In the genomic region with DNA sequence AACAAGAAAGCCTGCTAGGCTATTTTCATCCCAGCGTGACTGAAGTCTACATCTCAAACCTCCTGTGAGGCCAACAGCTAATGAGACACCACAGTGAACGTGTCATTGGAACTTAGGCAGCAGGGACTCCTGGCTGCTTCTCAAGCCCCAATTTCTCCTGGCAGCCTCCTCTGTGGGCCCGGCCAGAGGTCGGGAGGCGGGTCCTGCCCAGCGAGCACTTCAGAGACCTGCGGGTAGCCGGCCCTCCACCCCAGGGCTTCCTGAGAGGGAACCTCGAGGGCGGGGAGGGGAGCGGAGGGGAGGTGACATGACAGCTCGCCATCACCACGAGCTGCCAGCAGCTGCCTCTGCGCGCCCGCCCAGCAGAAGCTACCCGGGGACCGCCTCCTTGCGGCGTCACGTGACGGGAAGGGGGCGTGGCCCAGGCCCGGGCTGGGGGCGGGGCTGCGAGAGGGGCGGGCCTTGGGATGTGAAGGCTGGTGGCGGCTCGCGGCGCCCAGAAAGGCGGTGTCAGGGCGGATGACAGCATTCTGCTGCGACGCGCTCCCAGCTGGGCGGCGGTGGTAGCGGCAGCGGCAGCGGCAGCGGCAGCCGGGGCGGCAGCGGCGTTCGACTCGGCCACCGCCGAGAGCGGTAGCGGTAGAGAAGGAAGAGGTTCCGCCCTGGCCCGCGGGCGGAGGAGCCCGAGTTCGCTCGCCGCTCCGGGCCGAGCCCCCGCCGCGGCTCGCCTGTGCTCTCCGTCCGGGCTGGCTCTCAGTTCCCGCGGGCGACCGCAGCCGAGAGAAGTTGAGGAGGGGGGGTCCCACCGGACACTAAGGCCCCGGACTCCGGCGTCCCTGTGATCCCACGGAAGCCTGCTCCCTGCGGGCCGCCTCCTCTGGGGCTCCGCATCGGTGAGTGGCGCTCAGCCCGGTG, we compare ENCODE assay signal across 7 mouse cellular contexts. TPM values are rescaled to one million over a fixed set of nuclear protein-coding genes. Genes with fewer than 3 reads are reported as not detected.
DNase-seq lines count a peak whose midpoint lies in the region; ATAC-seq and TF ChIP-seq lines count a peak whose summit lies in the region.

A gene (plus strand): TSS at position 449 of the 915 bp plus-strand sequence.

- H3K4me1 ChIP-seq in embryonic facial prominence, embryonic 11.5 days (ENCODE audit: control insufficient read depth, insufficient read depth, low read length) = no peaks in the 10 kb centered on the region
- peaks cover 4% of the 10 kb centered on the region; the same call in 1 of the 2 replicates for H3K4me1 ChIP-seq in kidney, adult 2 months (ENCODE audit: control insufficient read depth, insufficient read depth, low read length)
- peaks cover 3% of the 10 kb centered on the region for H3K4me1 ChIP-seq in limb, embryonic 12.5 days (replicated peaks)
- H3K4me1 ChIP-seq in midbrain, embryonic 15.5 days = peaks cover 16% of the 10 kb centered on the region
- H3K4me1 ChIP-seq in spleen, adult 2 months (ENCODE audit: control insufficient read depth, insufficient read depth, insufficient read length) = peaks cover 11% of the 10 kb centered on the region; the same call in 1 of the 2 replicates

- ATAC-seq in embryonic facial prominence, embryonic 11.5 days (replicated peaks; ENCODE audit: insufficient number of reproducible peaks, low FRiP score, low TSS enrichment, low read depth) = peak; percentile 96
- ATAC-seq in limb, embryonic 12.5 days (ENCODE audit: insufficient number of reproducible peaks, insufficient read depth, low FRiP score, low TSS enrichment, low read depth) = peak; percentile 92
- peak; percentile 95 for ATAC-seq in midbrain, embryonic 15.5 days (replicated peaks)

- no peaks in the 10 kb centered on the region for H3K27me3 ChIP-seq in embryonic facial prominence, embryonic 11.5 days (ENCODE audit: control insufficient read depth, insufficient read depth, low read length)
- H3K27me3 ChIP-seq in kidney, adult 2 months (replicated peaks; ENCODE audit: control insufficient read depth, insufficient read depth, low read length) = no peaks in the 10 kb centered on the region
- no peaks in the 10 kb centered on the region for H3K27me3 ChIP-seq in limb, embryonic 12.5 days
- no peaks in the 10 kb centered on the region for H3K27me3 ChIP-seq in midbrain, embryonic 15.5 days (replicated peaks)
- no peaks in the 10 kb centered on the region for H3K27me3 ChIP-seq in spleen, adult 2 months (ENCODE audit: control insufficient read depth, insufficient read depth, low read length)

- H3K9ac ChIP-seq in embryonic facial prominence, embryonic 11.5 days (replicated peaks; ENCODE audit: low read length) = peak within 1 kb of the TSS; percentile 89
- H3K9ac ChIP-seq in limb, embryonic 12.5 days (replicated peaks) = peak within 1 kb of the TSS; percentile 90
- H3K9ac ChIP-seq in midbrain, embryonic 15.5 days = peak within 1 kb of the TSS; percentile 89

- WGBS in embryonic facial prominence, embryonic 11.5 days = under 1% methylated on average over 64 of the region's 84 CpGs
- WGBS in kidney, adult 2 months = under 1% methylated on average over 81 of the region's 84 CpGs
- WGBS in limb, embryonic 12.5 days = under 1% methylated on average over 69 of the region's 84 CpGs
- under 1% methylated on average over 65 of the region's 84 CpGs for WGBS in midbrain, embryonic 15.5 days
- WGBS in spleen, adult 2 months = under 1% methylated on average over 77 of the region's 84 CpGs

- H3K27ac ChIP-seq in embryonic facial prominence, embryonic 11.5 days (replicated peaks; ENCODE audit: low read depth, low read length) = peak within 1 kb of the TSS; percentile 78
- peak within 1 kb of the TSS; percentile 88 for H3K27ac ChIP-seq in kidney, adult 2 months (ENCODE audit: insufficient read depth, low read depth, low read length)
- peak within 1 kb of the TSS; percentile 93 for H3K27ac ChIP-seq in limb, embryonic 12.5 days
- H3K27ac ChIP-seq in midbrain, embryonic 15.5 days = peak within 1 kb of the TSS; percentile 93
- H3K27ac ChIP-seq in spleen, adult 2 months (ENCODE audit: insufficient read depth, low read length) = peak within 1 kb of the TSS; percentile 97

- H3K4me3 ChIP-seq in embryonic facial prominence, embryonic 11.5 days (ENCODE audit: low read depth, low read length) = peak within 1 kb of the TSS; percentile 93
- peak within 1 kb of the TSS; percentile 96 for H3K4me3 ChIP-seq in kidney, adult 2 months (ENCODE audit: insufficient read depth, low read depth, low read length)
- H3K4me3 ChIP-seq in limb, embryonic 12.5 days (replicated peaks) = peak within 1 kb of the TSS; percentile 89
- peak within 1 kb of the TSS; percentile 81 for H3K4me3 ChIP-seq in midbrain, embryonic 15.5 days
- H3K4me3 ChIP-seq in spleen, adult 2 months (ENCODE audit: extremely low read depth, insufficient read depth, insufficient read length) = peak within 1 kb of the TSS; percentile 81

- no peaks in the 10 kb centered on the region for H3K9me3 ChIP-seq in embryonic facial prominence, embryonic 11.5 days (replicated peaks; ENCODE audit: control insufficient read depth, low read length)
- no peaks in the 10 kb centered on the region for H3K9me3 ChIP-seq in limb, embryonic 12.5 days
- no peaks in the 10 kb centered on the region for H3K9me3 ChIP-seq in midbrain, embryonic 15.5 days

- peak; percentile 100 for DNase-seq in adrenal gland, postnatal 14 days
- DNase-seq in embryonic facial prominence, embryonic 11.5 days (ENCODE audit: low spot score) = peak; percentile 96
- DNase-seq in heart, adult 18-20 months = peak; percentile 99 to 100
- DNase-seq in kidney, adult 2 months = peak; percentile 99
- DNase-seq in spleen, adult 2 months (ENCODE audit: low read depth in 1 of 2, low spot score in 2 of 2) = peak; percentile 91 to 99

- H3K36me3 ChIP-seq in embryonic facial prominence, embryonic 11.5 days (replicated peaks; ENCODE audit: control insufficient read depth, insufficient read depth, low read depth, low read length) = no peaks in the 10 kb centered on the region
- H3K36me3 ChIP-seq in kidney, adult 2 months (ENCODE audit: control insufficient read depth, insufficient read depth, low read length) = no peaks in the 10 kb centered on the region
- no peaks in the 10 kb centered on the region for H3K36me3 ChIP-seq in limb, embryonic 12.5 days
- H3K36me3 ChIP-seq in midbrain, embryonic 15.5 days (replicated peaks) = no peaks in the 10 kb centered on the region
- no peaks in the 10 kb centered on the region for H3K36me3 ChIP-seq in spleen, adult 2 months (ENCODE audit: control insufficient read depth, insufficient read depth, low read length)

- no peak for TF ChIP-seq CTCF in kidney, adult 2 months (conservative IDR thresholded peaks at IDR 0.05; ENCODE audit: insufficient read depth, insufficient read length, low read depth, low read length)
- no peak for TF ChIP-seq CTCF in spleen, adult 2 months (IDR thresholded peaks at IDR 0.05; ENCODE audit: extremely low read depth, insufficient read depth, insufficient read length, insufficient replicate concordance)

- peak; percentile 94 for TF ChIP-seq POLR2A in kidney, adult 2 months (IDR thresholded peaks at IDR 0.05; ENCODE audit: low read depth, low read length)
- TF ChIP-seq POLR2A in spleen, adult 2 months (IDR thresholded peaks at IDR 0.05; ENCODE audit: low read depth, low read length) = peak; percentile 91

- H3K4me2 ChIP-seq in embryonic facial prominence, embryonic 11.5 days (ENCODE audit: low read depth, low read length) = peak within 1 kb of the TSS; percentile 77
- peak within 1 kb of the TSS; percentile 67 for H3K4me2 ChIP-seq in limb, embryonic 12.5 days
- peak within 1 kb of the TSS; percentile 75 for H3K4me2 ChIP-seq in midbrain, embryonic 15.5 days

RNA-seq across cellular contexts. Expression of the gene that starts here (rescaled TPM):
- total RNA-seq in adrenal gland, postnatal 14 days (2021) = 28.2 and 29.0 TPM in 2 replicates
- 9.7 and 10.5 TPM in 2 replicates for polyA plus RNA-seq in embryonic facial prominence, embryonic 11.5 days (2014; fragmentation: Nextera tagmentation; extraction: Ambion mirVana)
- total RNA-seq in heart, adult 18-20 months (2021) = 10 to 100 TPM; 80.7 to 92.2 TPM
- 17.1 and 17.6 TPM in 2 replicates for polyA plus RNA-seq in kidney, adult 2 months (2012; rRNA removed)
- 13.5 and 14.2 TPM in 2 replicates for polyA plus RNA-seq in limb, embryonic 12.5 days (2016; fragmentation: Nextera tagmentation; extraction: Ambion mirVana)
- 18.0 and 18.1 TPM in 2 replicates for polyA plus RNA-seq in midbrain, embryonic 15.5 days (2015; fragmentation: Nextera tagmentation; extraction: Ambion mirVana)
- 5.7 and 6.6 TPM in 2 replicates for polyA plus RNA-seq in spleen, adult 2 months (2012; rRNA removed)

Comparison
In these comparisons a context has a peak if more than half of its experiments do, and no peak if none do; other contexts are left out.
1. Peak in every context shown above with its lines: DNase-seq, ATAC-seq, H3K4me3 ChIP-seq and H3K27ac ChIP-seq.